Mouse (Mus musculus) embryo, embryonic 9.5 days (tissue): ENCODE measurements around the gene Abcb4.
"Not testable (repeated sequence)": the region's sequence is repeated elsewhere in the genome, so short reads cannot be mapped to it uniquely, and the experiment has no call there.

Experiments
- DNase-seq: peaks from one replicate; pipeline ENCODE4 v3.0.0-alpha.2; 2017; ENCODE audit errors: extremely low spot score

Gene Abcb4

GRCm38 (mm10) chr5:8911567-8912198 is 18.2 kb downstream of the Abcb4 start:
- no peak for DNase-seq

- DNase-seq: no peak
These were observed 22.9 kb downstream of the Abcb4 start for GRCm38 (mm10) chr5:8916400-8916799.

DNA sequence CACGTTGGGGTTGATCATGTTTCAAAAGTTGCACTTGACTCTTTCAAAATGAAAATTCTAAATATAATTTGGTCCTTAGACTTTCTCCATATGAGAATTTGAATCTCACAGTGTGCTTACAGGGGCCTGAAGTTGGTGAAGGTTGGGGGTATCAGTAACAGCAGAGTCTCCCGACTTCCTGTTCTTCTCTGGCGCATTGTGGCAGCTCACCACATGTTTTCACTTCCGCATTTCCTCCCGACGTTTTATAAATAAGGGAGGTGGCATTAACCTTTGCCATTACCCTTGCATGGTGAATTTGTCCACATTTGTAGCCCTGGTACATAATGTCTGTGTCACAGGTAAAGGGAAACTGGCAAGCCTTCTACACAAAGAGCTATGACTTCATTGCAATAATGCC is 23.6 kb downstream of the Abcb4 start:
- no peak for DNase-seq

- DNase-seq: no peak
These were observed 34.9 kb downstream of the Abcb4 start for GRCm38 (mm10) chr5:8928440-8928839.

DNA sequence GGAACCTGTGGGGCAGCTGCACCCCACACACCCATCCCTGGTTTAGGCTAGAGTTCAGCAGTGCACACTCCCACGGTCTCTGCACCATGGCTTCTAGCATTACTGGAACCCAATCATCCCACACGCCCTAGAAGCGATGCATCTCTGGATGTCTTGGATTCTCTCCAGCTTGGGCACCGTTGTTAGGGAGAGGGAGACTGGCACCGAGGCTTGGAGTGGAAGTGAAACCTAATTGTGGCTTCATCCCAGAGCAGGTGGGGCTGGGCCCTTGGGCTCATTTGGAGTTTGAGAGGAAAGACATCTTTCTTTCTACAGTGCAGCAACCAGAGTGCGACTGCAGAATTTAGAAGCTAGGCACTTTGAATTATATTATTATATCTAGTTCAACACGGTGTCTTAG is 44.4 kb downstream of the Abcb4 start:
- DNase-seq: no peak

GRCm38 (mm10) chr5:8941266-8941665 is 47.7 kb downstream of the Abcb4 start:
- not testable (repeated sequence) for DNase-seq

DNA sequence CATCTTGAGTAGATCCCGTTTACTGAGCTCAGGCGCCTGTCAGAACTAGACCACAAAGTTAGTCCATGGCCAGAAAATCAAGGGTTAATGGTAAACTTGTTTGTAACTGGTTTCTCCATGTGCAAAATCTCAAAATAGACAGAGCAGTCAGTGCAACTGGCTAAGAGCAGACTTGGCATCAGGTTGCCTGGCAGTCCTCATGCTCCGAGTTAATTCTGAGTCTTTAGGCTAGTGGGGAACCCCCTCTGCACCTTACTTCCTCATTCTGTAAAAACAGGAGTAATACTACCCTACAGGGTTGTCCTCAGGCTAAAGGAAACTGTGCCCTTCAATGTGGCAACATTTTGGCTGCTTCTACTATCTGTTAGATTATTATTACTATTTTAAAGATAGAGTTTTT is 50.3 kb downstream of the Abcb4 start:
- DNase-seq: no peak

- no peak for DNase-seq
These were observed 54.0 kb downstream of the Abcb4 start for GRCm38 (mm10) chr5:8947423-8948110.

DNA sequence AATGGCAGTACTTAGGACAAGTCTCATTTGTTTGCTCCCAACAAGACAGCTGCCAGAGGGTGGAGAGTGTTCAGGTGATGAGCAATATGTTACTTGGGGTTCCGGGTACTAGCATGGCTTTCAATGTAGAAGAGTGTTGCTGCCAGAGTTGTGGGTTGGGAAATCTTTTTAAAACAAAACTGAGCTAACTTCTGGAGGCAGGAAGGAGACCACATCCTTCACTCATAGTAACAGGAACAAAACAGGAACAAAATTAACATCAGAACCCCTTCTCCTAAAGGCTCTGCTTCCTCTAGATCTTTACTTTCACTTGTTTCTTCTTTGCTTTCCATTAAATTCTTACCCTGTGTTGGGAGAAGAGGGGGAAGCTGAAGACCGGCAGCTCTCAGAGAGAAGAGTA is 60.1 kb downstream of the Abcb4 start:
- no peak for DNase-seq

- no peak for DNase-seq
These were observed 62.0 kb downstream of the Abcb4 start for GRCm38 (mm10) chr5:8955544-8955943.

- no peak for DNase-seq
These were observed 67.0 kb downstream of the Abcb4 start for GRCm38 (mm10) chr5:8960534-8960933.

DNA sequence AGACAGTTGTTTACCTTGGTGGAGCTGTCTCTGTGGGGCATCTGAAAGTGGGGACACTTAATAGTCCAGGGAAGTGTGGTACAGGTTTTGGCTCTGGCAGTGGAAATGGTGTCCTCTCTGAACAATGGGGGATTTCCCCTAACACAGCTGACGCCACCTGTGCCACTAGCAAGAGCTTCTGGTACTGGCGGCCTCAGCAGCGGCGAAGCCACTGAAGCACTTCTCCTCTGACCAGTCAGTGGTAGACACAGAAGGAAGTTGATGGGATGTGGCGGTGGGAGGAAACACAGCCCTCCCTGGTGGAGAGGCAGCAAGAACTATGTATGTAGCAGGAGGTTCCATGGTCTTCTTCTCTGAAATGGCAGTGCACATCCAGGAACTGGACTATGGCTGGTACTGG is 71.0 kb downstream of the Abcb4 start:
- DNase-seq: no peak

- no peak for DNase-seq
These were observed 77.2 kb downstream of the Abcb4 start for GRCm38 (mm10) chr5:8970694-8971093.

- peak; percentile 33 for DNase-seq
These were observed 78.8 kb downstream of the Abcb4 start for GRCm38 (mm10) chr5:8972355-8972754.

- DNase-seq: no peak
These were observed 81.2 kb downstream of the Abcb4 start for GRCm38 (mm10) chr5:8974721-8975120.

- DNase-seq: no peak
These were observed 92.0 kb downstream of the Abcb4 start for GRCm38 (mm10) chr5:8985470-8985869.

DNA sequence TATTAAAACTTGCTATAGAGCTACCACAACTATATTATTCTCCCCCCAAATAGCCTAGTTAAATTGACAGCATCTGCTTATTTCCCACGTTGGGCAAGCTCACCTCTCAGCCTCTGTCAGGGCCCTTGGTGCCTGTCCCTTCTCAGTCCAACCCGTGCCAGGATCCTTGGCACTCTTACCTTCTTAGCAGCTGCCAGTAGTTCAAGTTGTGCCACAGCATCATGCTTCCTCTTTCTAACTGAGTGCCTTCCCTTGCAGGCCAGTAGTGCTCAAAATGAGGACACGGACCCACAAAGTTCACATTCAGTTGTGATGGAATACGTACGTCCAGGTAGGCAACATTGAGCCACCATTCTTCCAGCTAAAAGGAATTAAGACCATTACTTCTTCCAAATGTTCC is 94.4 kb downstream of the Abcb4 start:
- no peak for DNase-seq

- no peak for DNase-seq
These were observed 97.0 kb downstream of the Abcb4 start for GRCm38 (mm10) chr5:8990526-8990925.

DNA sequence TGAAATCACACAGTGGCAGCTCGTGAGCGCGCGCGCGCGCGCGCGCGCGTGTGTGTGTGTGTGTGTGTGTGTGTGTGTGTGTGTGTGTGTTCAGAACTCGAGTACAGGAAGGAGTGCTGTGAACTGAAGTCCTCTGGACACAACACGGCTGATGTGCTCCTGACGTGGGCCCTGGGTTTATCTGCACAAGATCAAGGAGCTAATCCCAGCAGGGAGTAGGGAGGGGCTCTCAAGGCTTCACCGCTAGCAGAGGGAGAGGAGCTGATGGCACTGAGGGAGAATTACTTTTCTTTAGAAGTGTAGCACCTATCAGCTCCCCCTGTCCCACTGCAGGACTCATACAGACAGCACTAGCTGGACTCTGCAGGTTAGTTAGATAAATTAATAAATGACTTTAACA is 98.1 kb downstream of the Abcb4 start:
- no peak for DNase-seq

DNA sequence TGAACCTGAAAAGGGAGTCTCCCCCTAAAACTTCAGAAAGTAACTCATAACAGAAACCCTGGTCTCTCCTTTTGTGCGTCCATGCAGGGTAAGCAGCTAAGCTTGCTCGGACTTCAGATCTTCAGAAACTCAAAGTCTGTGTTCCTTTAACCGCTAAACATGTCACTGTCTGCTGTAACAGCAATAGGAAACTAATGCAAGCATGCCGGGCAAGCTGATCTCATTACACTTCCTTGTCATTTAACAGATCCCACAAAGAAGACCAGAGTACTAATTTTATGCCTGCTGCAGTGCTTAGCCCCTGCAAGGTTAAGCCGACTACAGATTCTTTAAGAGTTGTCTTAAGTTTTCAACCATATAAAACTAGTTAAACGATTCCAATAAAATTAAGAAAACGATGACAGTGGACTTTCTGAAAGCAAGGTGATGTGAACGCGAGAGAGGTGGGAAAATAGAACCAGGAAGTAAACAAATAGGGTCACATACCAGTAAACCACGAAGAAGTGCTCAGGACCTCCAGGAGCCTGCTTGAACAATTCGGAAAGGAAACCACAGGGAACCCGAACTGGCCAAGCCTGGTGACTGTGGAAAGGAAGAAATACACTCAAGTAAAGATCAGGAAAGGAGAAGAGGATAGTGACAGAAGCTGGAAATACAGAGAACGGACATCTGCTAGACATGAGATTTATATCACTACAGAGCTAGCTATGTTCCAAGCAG is 102.6 kb downstream of the Abcb4 start:
- DNase-seq: no peak

DNA sequence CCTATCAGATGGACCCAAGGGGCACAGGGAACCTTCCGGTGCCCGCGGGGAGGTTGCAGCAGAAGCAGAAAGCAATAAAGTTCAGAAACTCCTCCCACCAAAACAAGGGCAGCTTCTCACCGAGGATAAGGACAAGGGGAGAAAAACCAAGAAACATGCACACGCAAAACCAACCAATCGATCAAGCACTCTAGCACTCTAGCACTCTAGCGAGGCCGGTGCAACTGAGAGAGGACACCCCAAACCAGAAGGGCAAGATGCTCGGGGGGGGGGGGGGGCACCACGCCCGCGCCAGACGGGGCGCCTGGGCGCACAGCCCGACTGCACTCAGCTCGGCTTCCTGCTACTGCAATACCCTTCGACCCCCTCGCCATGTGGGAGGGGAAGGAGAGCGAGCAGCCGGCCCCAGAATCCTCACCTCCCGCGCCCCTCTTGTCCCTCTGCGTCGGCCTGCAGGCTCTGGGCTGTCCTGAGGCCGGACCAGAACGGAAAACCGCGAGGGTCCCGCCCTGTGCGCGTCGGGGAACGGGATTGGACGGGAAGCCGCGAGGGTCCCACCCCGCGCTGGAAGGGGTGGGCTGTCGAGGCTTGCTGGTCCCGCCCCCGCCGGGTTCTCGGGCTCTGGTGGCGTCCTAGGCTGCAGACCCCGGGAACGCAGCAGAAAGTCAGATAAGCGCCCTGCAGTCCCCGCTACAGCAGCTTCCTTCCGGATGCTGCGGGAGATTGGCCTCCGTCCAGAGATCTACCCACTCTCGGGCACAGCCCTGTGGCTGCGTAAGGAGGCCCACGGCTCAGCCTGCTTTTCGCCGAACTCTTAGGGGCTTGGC is 103.4 kb downstream of the Abcb4 start, which contains the start of gene Crot:
Gene Crot (minus strand): TSS at position 639 of the 827 bp plus-strand sequence.
- peak; percentile 95 for DNase-seq

DNA sequence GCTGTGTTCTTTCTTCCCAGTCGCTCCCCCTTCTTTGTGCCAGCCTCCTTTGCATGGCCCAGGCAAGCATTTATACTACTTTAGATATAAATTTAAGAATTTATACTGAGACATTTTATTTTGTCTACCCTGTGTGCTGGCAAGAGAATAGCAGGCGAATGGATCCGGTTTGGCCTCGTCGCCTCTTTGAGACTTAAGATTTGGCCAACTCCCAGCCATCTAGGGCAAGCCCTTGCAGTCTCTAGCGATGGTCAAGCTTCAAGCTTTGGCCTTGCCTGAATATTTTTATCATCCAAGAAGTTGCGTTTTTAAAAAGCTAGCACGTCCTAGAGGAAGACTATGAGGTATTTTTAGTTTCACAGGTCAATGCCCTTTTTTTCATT is 104.0 kb downstream of the Abcb4 start:
- DNase-seq: no peak
